Mouse (Mus musculus): ENCODE results near the gene Akap7.

DNA sequence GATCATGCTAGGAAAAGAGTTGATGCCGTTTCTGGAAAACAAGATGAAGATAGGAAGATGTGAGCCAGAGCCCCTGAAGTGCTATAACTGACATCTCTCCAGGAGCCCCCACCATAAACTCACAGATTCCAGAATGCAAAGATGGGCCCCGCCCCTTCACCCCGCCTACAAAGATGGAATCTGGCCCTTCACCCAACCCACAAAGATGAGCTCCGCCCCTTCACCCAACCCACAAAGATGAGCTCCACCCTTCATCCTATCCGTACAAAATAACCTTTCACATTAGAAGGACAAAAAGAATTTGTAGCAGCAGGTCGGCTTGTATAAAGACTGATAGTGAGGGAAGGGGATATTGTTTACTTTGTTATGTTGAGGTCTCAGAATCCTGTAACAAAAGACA, 49.5 kb downstream of the Akap7 start:
- TF ChIP-seq CTCF (IDR thresholded peaks at IDR 0.05; ENCODE audit: low read depth) (no peak), EP300 (IDR thresholded peaks at IDR 0.05; ENCODE audit: low read depth) (no peak)
